Mouse (Mus musculus): ENCODE measurements around the gene Hspa4l. TPM values are rescaled to one million over a fixed set of nuclear protein-coding genes. Genes with fewer than 3 reads are reported as not detected.

Hspa4l gene
- 100 to 1,000 TPM in 1 of 2 experiments, 10 to 100 TPM in 1; 92.8 to 101 TPM for total RNA-seq (2021)

- no peak for DNase-seq (ENCODE audit: extremely low spot score in 1 of 2, low spot score in 2 of 2)
- intact Hi-C loops (cut with DNase I), result loop anchor here (2.0 kb wide), 1 partner anchor 213 kb away; the partner anchor contains the start of gene Intu
Measured at GRCm38 (mm10) chr3:40744024-40744835, at the start of gene Hspa4l. TSS of gene Hspa4l (plus strand) at chr3:40744495.

- DNase-seq (ENCODE audit: extremely low spot score in 1 of 2, low spot score in 2 of 2), result no peak
- intact Hi-C loops (cut with DNase I), result no loop called here
Measured at GRCm38 (mm10) chr3:40695162-40695561, 49.1 kb upstream of the Hspa4l start.

DNA sequence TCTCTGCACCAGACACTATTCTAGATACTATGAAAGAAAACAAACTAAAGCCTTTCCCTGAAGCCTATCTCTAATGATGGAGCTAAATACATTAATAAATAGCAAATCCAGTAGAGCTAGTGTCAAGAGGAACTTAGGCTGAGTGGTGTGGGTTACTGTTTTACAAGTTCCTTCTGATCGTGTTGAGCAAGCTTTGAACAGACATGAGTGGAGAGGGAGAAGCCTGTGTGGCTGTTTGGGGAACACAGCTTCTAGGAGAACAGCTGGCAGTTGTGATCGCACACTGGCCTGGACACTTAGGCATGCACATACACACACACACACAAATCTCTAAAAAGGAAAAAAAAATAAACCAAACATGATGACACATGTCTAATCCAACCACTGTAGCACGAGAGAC is 45.5 kb upstream of the Hspa4l start:
- intact Hi-C loops (cut with DNase I), result no loop called here

DNA sequence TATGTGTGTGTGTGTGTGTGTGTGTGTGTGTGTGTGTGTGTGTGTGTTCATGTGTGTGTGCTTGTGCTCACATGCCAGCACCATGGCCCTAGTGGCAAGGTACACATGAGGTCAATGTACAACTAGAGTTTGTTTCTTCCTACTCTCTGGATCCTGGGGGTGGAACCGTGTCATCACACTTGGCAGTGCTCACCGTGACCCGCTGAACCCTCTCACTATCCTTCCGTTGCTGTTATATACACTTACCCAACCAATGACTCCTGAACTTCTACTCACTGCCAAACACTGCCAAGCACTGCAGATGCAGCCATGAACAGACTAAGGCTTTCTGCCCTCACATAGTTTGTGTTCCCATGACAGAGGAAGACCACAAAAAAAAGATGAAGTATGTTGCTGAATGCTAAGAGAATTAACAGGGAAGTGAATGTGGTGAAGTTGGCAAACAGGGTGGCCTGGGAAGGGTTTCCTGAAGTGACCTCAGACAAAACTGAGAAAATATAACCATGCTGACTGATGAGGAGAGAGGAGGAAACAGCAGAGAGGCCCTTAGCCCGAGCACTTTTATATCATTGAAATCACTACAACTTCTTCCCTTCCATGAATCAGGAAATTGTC is 39.4 kb upstream of the Hspa4l start:
- intact Hi-C loops (cut with DNase I), result no loop called here
- DNase-seq (ENCODE audit: extremely low spot score in 1 of 2, low spot score in 2 of 2), result no peak

More for the DNA sequence above, 45.5 kb upstream of the Hspa4l start:
- DNase-seq (ENCODE audit: extremely low spot score in 1 of 2, low spot score in 2 of 2), result no peak

- DNase-seq (ENCODE audit: extremely low spot score in 1 of 2, low spot score in 2 of 2), result no peak
- intact Hi-C loops (cut with DNase I), result no loop called here
Measured at GRCm38 (mm10) chr3:40708655-40709054, 35.6 kb upstream of the Hspa4l start, which contains the start of gene Slc25a31. TSS of gene Slc25a31 (plus strand) at chr3:40708855.

DNA sequence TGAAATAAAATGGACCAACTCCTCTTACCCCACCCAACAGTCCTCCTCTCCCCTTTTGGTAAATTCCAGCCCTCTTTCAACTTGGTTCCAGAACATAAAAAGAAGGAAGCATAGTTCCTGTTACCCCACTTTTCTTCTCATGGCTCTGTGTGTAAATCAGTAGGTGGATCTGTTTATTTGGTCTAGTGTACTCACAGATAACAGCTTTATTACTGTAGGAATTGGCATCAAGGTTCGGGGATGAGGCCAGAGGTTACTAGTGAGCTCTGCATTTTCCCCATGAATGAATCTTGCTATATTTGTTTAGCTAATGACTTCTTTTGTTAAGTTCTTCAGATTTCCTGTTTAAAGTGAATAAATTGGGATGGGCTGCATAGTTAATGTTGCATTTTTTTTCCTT is 28.2 kb upstream of the Hspa4l start:
- intact Hi-C loops (cut with DNase I), result no loop called here
- DNase-seq (ENCODE audit: extremely low spot score in 1 of 2, low spot score in 2 of 2), result no peak

DNA sequence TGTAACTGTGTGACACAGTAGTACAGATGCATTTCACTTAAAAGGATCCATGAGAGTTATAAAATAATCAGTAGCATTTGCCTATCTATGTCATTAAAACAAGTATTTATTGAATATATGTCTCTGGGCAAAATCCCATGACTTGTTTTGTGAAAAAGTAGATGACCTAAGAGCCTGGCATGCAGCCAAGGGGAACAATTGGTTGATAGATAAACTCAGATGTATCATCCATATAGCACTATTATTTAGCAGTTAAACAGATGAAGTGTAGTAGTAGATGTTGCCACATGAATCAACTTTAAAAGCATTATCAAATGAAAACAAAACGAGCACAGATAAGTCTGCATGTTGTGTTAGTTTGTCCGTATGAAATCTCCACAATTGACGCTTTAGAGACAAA is 25.3 kb upstream of the Hspa4l start:
- intact Hi-C loops (cut with DNase I), result no loop called here
- no peak for DNase-seq (ENCODE audit: extremely low spot score in 1 of 2, low spot score in 2 of 2)

GRCm38 (mm10) chr3:40738381-40738912 is 5.8 kb upstream of the Hspa4l start:
- intact Hi-C loops (cut with DNase I), result no loop called here
- no peak for DNase-seq (ENCODE audit: extremely low spot score in 1 of 2, low spot score in 2 of 2)

DNA sequence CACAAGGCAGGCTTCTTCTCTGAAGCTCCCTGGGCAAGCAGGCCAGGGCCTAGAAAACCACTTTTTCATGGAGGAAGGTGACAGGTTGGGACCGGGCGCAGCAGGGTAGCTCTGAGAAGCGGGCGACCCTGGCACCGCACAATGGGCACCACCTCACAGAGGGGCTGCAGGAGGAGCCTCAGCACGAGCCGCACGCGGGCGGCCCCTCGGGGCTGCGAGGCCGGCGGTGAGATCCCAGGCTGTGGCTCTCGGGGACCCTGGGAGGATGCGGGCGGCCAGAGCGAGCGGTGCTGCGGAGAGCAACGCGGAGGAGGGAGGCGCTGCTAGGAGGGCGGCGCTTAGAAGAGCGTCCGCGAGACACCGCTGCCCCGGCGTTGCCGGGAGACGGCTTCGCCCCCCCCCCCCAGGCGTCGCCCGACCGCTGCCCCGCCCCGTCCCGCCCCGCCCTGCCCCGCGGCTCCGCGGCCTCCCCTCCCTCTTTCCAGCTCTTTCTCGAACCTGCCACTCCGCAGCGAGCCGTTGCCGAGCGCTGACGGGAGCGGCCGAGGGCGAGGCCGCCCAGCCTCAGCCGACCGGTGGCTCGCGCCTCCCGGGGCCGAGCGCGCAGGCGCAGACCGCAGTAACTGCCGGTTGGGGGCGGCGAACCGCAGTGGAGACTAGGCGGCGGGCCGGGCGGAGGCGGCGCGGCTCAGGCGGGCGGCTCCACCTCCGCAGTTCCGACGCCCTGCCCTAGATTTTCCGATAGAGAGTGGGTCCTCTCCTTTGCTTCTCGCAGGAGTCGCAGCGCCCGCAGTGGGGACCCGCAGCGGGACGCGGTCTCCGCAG is 753 bp downstream of the Hspa4l start:
- DNase-seq (ENCODE audit: extremely low spot score in 1 of 2, low spot score in 2 of 2), result peak; percentile 84 to 94
- intact Hi-C loops (cut with DNase I), result loop anchor here (2.0 kb wide), 1 partner anchor 214 kb away; the partner anchor contains the start of gene Intu

GRCm38 (mm10) chr3:40745661-40746547 is 1.6 kb downstream of the Hspa4l start:
- no peak for DNase-seq (ENCODE audit: extremely low spot score in 1 of 2, low spot score in 2 of 2)
- intact Hi-C loops (cut with DNase I), result loop anchor here (2.0 kb wide), 1 partner anchor 215 kb away; the partner anchor contains the start of gene Intu

- intact Hi-C loops (cut with DNase I), result no loop called here
Measured at GRCm38 (mm10) chr3:40760746-40761145, 16.5 kb downstream of the Hspa4l start.

DNA sequence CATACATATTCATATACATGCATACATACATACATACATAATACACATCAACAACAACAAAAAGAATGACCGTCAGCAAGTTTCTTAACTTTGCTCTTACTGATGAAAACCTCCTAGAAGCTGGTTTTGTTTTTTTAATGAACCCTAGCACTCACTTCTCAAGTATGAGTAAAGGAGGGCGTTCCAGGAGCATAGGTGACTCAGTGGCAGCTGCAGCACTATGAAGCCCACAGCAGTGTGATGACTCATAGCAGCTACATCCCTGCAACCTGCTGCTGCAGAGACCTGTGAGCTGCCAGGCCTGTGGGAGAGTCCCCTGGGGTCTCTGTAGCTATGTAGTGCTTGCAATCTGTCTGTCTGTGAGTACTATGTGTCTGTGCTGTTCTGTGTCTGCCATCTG is 17.0 kb downstream of the Hspa4l start:
- DNase-seq (ENCODE audit: extremely low spot score in 1 of 2, low spot score in 2 of 2), result no peak
- intact Hi-C loops (cut with DNase I), result no loop called here

More at GRCm38 (mm10) chr3:40760746-40761145, 16.5 kb downstream of the Hspa4l start:
- DNase-seq (ENCODE audit: extremely low spot score in 1 of 2, low spot score in 2 of 2), result no peak

- DNase-seq (ENCODE audit: extremely low spot score in 1 of 2, low spot score in 2 of 2), result no peak
- intact Hi-C loops (cut with DNase I), result no loop called here
Measured at GRCm38 (mm10) chr3:40793783-40794182, 49.5 kb downstream of the Hspa4l start.

GRCm38 (mm10) chr3:40798054-40798453 is 53.8 kb downstream of the Hspa4l start:
- intact Hi-C loops (cut with DNase I), result no loop called here

GRCm38 (mm10) chr3:40798500-40798899 is 54.2 kb downstream of the Hspa4l start:
- intact Hi-C loops (cut with DNase I), result no loop called here
- peak; percentile 28 to 45 for DNase-seq (ENCODE audit: extremely low spot score in 1 of 2, low spot score in 2 of 2)

More at GRCm38 (mm10) chr3:40798054-40798453, 53.8 kb downstream of the Hspa4l start:
- no peak for DNase-seq (ENCODE audit: extremely low spot score in 1 of 2, low spot score in 2 of 2)

DNA sequence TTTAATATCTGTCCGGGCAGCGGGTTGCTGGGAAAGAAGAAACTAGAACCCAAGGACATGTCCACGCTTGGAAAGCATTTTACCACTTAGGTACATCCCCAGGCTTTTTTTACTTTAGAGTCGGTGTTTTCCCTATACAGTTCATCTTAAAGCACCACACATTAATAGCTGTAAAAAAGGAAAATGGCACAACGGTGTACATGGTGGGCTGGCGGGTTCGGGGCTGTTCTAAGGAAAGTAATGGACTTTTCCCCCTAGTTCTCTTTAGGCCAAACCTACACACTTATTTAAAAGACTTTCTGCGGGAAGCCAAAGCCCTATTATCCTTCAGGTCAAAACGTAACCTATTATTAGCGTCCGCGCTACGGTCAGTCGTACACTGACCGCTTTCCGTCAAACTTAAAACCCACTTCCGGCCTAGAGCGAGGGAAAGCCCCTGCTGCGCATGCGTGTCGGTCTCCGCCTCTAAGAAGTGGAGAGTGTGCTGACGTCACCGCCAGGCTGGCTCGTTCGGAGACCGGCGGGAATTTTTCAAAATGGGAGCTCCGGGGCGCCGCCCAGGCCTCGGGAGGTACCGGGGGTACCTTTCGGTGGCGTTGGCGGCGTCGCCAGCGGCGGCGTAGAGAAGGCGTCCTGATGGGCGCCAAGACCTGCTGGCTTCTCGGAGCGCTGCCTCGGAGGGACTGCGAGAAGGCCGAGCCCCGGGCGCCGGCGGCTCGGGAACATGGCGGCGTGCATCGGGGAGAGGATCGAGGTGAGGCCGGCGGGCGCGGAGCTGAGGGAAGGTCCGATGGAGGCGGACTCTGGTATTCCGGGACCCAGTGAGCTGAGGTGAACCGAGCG is 55.5 kb downstream of the Hspa4l start, which contains the start of gene Plk4:
TSS of gene Plk4 (plus strand) at position 490 of the 843 bp plus-strand sequence.
- intact Hi-C loops (cut with DNase I), result no loop called here
- DNase-seq (ENCODE audit: extremely low spot score in 1 of 2, low spot score in 2 of 2), result peak; percentile 95 to 98

DNA sequence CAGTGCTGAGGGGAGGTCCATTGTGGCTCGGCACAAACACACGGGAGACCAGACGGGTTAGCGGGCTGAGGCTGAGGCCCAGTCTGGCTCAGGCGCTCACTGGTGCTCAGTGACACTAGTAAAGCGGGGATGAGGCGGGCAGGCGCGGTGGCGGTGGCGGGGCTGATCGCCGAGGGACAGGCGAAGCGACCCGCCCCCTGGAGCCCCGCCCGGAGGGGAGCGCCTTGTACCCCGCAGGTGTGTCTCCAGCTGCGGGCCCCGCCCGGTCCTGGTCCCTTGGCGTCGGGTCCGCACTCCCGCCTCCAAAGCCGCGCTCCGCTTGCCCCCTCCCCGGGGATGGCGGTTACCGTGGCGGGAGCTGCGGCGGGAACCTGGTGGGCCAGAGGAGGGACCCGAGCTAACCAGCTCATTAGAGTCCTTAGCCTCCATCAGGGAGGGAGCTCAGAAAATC is 56.1 kb downstream of the Hspa4l start:
- intact Hi-C loops (cut with DNase I), result no loop called here
- peak in 1 of 2 experiments; percentile 71 for DNase-seq (ENCODE audit: extremely low spot score in 1 of 2, low spot score in 2 of 2)

All from left cerebral cortex, postnatal 10 days (tissue).